Mouse (Mus musculus) adrenal gland, adult 10 weeks (tissue): ENCODE measurements around the gene Nedd1. TPM values are rescaled to one million over a fixed set of nuclear protein-coding genes. Genes with fewer than 3 reads are reported as not detected.

Experiments used
- polyA plus RNA-seq: library from polyadenylated mRNA; stranded (reverse); fragments of 350-450 nt; fragmentation: Illumina TruSeq; extraction: RNeasy Lipid Tissue Mini Kit (QIAGEN cat#74804); gene quantifications from one replicate; pipeline ENCODE4 v1.2.3, GENCODE M21; 2014; ENCODE audit warnings: low read depth, low replicate concordance

The Nedd1 gene
- 37.1 TPM for polyA plus RNA-seq

DNA sequence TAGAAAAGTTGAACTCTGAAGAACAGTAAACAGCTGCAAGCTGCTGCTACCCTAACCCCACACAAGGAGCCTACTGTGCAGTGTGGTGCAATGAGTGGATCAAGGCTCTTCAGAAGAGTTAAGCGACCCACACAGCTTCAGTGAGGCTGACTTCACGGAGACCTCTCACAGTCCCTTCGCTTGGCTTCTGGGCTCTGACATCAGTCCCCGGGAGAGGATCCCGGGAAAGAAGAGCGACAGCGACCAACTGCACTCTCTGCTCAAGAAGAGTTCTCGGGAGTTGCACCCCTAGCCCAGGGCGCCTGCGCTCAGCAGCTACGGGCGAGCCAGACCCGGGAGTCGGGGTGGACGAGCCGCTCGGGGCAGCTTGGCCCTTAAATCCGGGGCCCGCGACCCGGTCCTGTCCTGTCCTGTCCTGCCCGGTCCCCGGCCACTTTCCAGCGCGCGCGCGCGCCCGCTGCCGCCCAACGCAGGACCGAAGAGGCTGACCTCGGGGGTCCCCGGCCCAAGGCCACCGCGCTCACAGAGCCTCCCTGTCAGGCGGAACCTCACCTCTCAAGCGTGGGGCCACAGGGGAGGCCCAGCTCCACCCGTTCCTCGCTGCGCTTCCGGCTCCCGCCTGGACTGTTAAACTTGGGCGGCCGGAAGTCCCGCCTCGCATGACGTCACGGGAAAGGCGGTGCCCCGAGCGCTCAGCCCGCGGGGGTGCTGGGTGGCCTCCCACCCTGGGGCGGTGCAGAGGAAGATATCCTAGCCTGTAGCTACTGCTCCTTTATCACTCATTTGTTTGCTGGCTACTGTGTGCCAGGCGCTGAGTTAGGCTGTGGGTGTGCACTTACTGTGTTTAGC is at the start of gene Nedd1:
Gene Nedd1 (minus strand): TSS at position 650 of the 849 bp plus-strand sequence.

